In genomic region chr1:93686245-93686960, GRCm38 (mm10) we compare ENCODE assay signal across 8 mouse cellular contexts. TPM values are rescaled to one million over a fixed set of nuclear protein-coding genes. Genes with fewer than 3 reads are reported as not detected.
DNase-seq lines count a peak whose midpoint lies in the region; ATAC-seq and TF ChIP-seq lines count a peak whose summit lies in the region.

No protein-coding gene starts in this region.

- DNase-seq in brain, adult 2 months (ENCODE audit: low read depth, low spot score), result peak; percentile 79
- DNase-seq in kidney, postnatal 0 days (ENCODE audit: low spot score), result peak; percentile 85
- DNase-seq in natural killer cell, adult 2 months (ENCODE audit: low spot score in 2 of 2), result no peak

- peaks cover 8% of the 10 kb centered on the region; the same call in 1 of the 2 replicates for H3K9me3 ChIP-seq in E14TG2a.4 (ENCODE audit: low read length)
- H3K9me3 ChIP-seq in heart, embryonic 14.5 days (ENCODE audit: control insufficient read depth, low read length), result no peaks in the 10 kb centered on the region
- H3K9me3 ChIP-seq in kidney, postnatal 0 days (replicated peaks; ENCODE audit: low read length), result no peaks in the 10 kb centered on the region
- H3K9me3 ChIP-seq in liver, embryonic 15.5 days (replicated peaks), result no peaks in the 10 kb centered on the region
- H3K9me3 ChIP-seq in neural tube, embryonic 15.5 days (replicated peaks), result no peaks in the 10 kb centered on the region

- peaks cover 25% of the 10 kb centered on the region for H3K36me3 ChIP-seq in E14TG2a.4 (ENCODE audit: insufficient read depth, low read length)
- H3K36me3 ChIP-seq in heart, embryonic 14.5 days (ENCODE audit: control insufficient read depth, insufficient read depth, low read length), result peaks cover 22% of the 10 kb centered on the region
- H3K36me3 ChIP-seq in kidney, postnatal 0 days (ENCODE audit: insufficient read depth, low read length), result 0 out of 2 replicates have a peak, but pooled peaks cover 5% of the 10 kb centered on the region
- H3K36me3 ChIP-seq in liver, embryonic 15.5 days (replicated peaks), result no peaks in the 10 kb centered on the region
- no peaks in the 10 kb centered on the region for H3K36me3 ChIP-seq in neural tube, embryonic 15.5 days

- peaks cover 50% of the 10 kb centered on the region for H3K27me3 ChIP-seq in E14TG2a.4 (ENCODE audit: insufficient read depth, low read length)
- no peaks in the 10 kb centered on the region for H3K27me3 ChIP-seq in heart, embryonic 14.5 days (ENCODE audit: control insufficient read depth, insufficient read depth, low read length)
- no peaks in the 10 kb centered on the region for H3K27me3 ChIP-seq in kidney, postnatal 0 days (ENCODE audit: insufficient read depth, low read length)
- H3K27me3 ChIP-seq in liver, embryonic 15.5 days, result peaks cover 58% of the 10 kb centered on the region
- H3K27me3 ChIP-seq in neural tube, embryonic 15.5 days (replicated peaks), result no peaks in the 10 kb centered on the region; the same call in 1 of the 2 replicates

- peaks cover 35% of the 10 kb centered on the region for H3K4me1 ChIP-seq in E14TG2a.4 (replicated peaks; ENCODE audit: low read depth, low read length)
- peaks cover 14 to 15% of the 10 kb centered on the region in 2 experiments; a peak in 3 of 4 replicates for H3K4me1 ChIP-seq in heart, embryonic 14.5 days (ENCODE audit: control insufficient read depth in 2 of 2, insufficient read depth in 2 of 2, low read length in 2 of 2)
- H3K4me1 ChIP-seq in kidney, postnatal 0 days (replicated peaks; ENCODE audit: insufficient read depth, low read length), result no peaks in the 10 kb centered on the region; the same call in 1 of the 2 replicates
- H3K4me1 ChIP-seq in liver, embryonic 15.5 days (replicated peaks), result peaks cover 13% of the 10 kb centered on the region
- H3K4me1 ChIP-seq in neural tube, embryonic 15.5 days, result peaks cover 35% of the 10 kb centered on the region

- H3K9ac ChIP-seq in heart, embryonic 14.5 days (ENCODE audit: low read length), result peak overlapping the region; percentile 74
- peak overlapping the region; percentile 85 for H3K9ac ChIP-seq in kidney, postnatal 0 days (ENCODE audit: low read depth, low read length)
- no peak overlapping the region for H3K9ac ChIP-seq in liver, embryonic 15.5 days
- H3K9ac ChIP-seq in neural tube, embryonic 15.5 days (replicated peaks), result peak overlapping the region; percentile 72

- H3K4me3 ChIP-seq in E14TG2a.4 (replicated peaks; ENCODE audit: low read length), result peak overlapping the region; percentile 84
- peak overlapping the region; percentile 71 to 74 for H3K4me3 ChIP-seq in heart, embryonic 14.5 days (ENCODE audit: control insufficient read depth in 1 of 2, insufficient read depth in 1 of 2, low read depth in 1 of 2, low read length in 2 of 2)
- peak overlapping the region; percentile 54 for H3K4me3 ChIP-seq in kidney, postnatal 0 days (replicated peaks; ENCODE audit: low read depth, low read length)
- H3K4me3 ChIP-seq in liver, embryonic 15.5 days (replicated peaks), result peak overlapping the region; percentile 50
- H3K4me3 ChIP-seq in neural tube, embryonic 15.5 days (replicated peaks), result peak overlapping the region; percentile 62

- H3K27ac ChIP-seq in heart, embryonic 14.5 days (replicated peaks in 1 of 2; ENCODE audit: control insufficient read depth in 1 of 2, insufficient read depth in 1 of 2, low read depth in 2 of 2, low read length in 2 of 2), result peak overlapping the region in 1 of 2 experiments; percentile 46; a peak in 2 of 4 replicates
- peak overlapping the region; percentile 89 for H3K27ac ChIP-seq in kidney, postnatal 0 days
- H3K27ac ChIP-seq in liver, embryonic 15.5 days (replicated peaks), result no peak overlapping the region
- peak overlapping the region; percentile 78 for H3K27ac ChIP-seq in neural tube, embryonic 15.5 days (replicated peaks)

- H3K4me2 ChIP-seq in heart, embryonic 14.5 days (ENCODE audit: low read length), result peak overlapping the region; percentile 83
- H3K4me2 ChIP-seq in kidney, postnatal 0 days (ENCODE audit: low read length), result peak overlapping the region; percentile 95
- H3K4me2 ChIP-seq in liver, embryonic 15.5 days, result peak overlapping the region; percentile 67
- peak overlapping the region; percentile 78 for H3K4me2 ChIP-seq in neural tube, embryonic 15.5 days

- 0 out of 2 replicates have a peak, but pooled peaks have one; percentile 29 for ATAC-seq in erythroid progenitor cell, adult 5-6 weeks (replicated peaks; ENCODE audit: low FRiP score, poor library complexity, severe bottlenecking)
- peak; percentile 74; the same call in 1 of the 2 replicates for ATAC-seq in heart, embryonic 14.5 days (ENCODE audit: insufficient number of reproducible peaks, insufficient read depth, low FRiP score, low read depth)
- ATAC-seq in kidney, postnatal 0 days (replicated peaks; ENCODE audit: low FRiP score, low read depth), result peak; percentile 91
- peak; percentile 38; the same call in 1 of the 2 replicates for ATAC-seq in liver, embryonic 15.5 days (ENCODE audit: insufficient read depth)
- peak; percentile 91 for ATAC-seq in neural tube, embryonic 15.5 days (ENCODE audit: low FRiP score)

- WGBS in heart, embryonic 14.5 days, result 5% methylated on average over 51 of the region's 51 CpGs
- WGBS in kidney, postnatal 0 days, result 2% methylated on average over 51 of the region's 51 CpGs
- WGBS in liver, embryonic 15.5 days (ENCODE audit: insufficient replicate concordance), result 9% methylated on average over 51 of the region's 51 CpGs
- WGBS in neural tube, embryonic 15.5 days, result 1% methylated on average over 51 of the region's 51 CpGs

- TF ChIP-seq CTCF in E14TG2a.4 (conservative IDR thresholded peaks at IDR 0.05; ENCODE audit: low read length), result no peak
- peak; percentile 67 for TF ChIP-seq CTCF in kidney, postnatal 0 days (IDR thresholded peaks at IDR 0.05; ENCODE audit: low read depth)

RNA-seq across cellular contexts. Expression of gene Bok, which starts 0.9 kb away (rescaled TPM):
- not detected in 2 replicates for total RNA-seq in erythroid progenitor cell, adult 5-6 weeks (2015; ENCODE audit: low replicate concordance)
- total RNA-seq in erythroid progenitor cell, adult 5-6 weeks (2017; ENCODE audit: low replicate concordance), result not detected in 2 replicates
- 33.8 and 37.0 TPM in 2 replicates for polyA plus RNA-seq in heart, embryonic 14.5 days (2014; fragmentation: Nextera tagmentation; extraction: Ambion mirVana)
- polyA plus RNA-seq in kidney, postnatal 0 days (2015; fragmentation: Nextera tagmentation; extraction: Ambion mirVana), result 106 and 109 TPM in 2 replicates
- polyA plus RNA-seq in liver, embryonic 15.5 days (2015; fragmentation: Nextera tagmentation; extraction: Ambion mirVana), result 3.7 and 4.9 TPM in 2 replicates
- 86.3 and 86.6 TPM in 2 replicates for polyA plus RNA-seq in neural tube, embryonic 15.5 days (2015; fragmentation: Nextera tagmentation; extraction: Ambion mirVana)

RNA-seq across cellular contexts. Expression of gene Stk25, which starts 27.9 kb away (rescaled TPM):
- 28.5 and 36.5 TPM in 2 replicates for total RNA-seq in erythroid progenitor cell, adult 5-6 weeks (2015; ENCODE audit: low replicate concordance)
- total RNA-seq in erythroid progenitor cell, adult 5-6 weeks (2017; ENCODE audit: low replicate concordance), result 33.5 and 52.2 TPM in 2 replicates
- 154 and 164 TPM in 2 replicates for polyA plus RNA-seq in heart, embryonic 14.5 days (2014; fragmentation: Nextera tagmentation; extraction: Ambion mirVana)
- polyA plus RNA-seq in kidney, postnatal 0 days (2015; fragmentation: Nextera tagmentation; extraction: Ambion mirVana), result 174 TPM in 2 replicates
- 44.7 and 51.2 TPM in 2 replicates for polyA plus RNA-seq in liver, embryonic 15.5 days (2015; fragmentation: Nextera tagmentation; extraction: Ambion mirVana)
- 300 and 346 TPM in 2 replicates for polyA plus RNA-seq in neural tube, embryonic 15.5 days (2015; fragmentation: Nextera tagmentation; extraction: Ambion mirVana)

Comparison
In these comparisons a context has a peak if more than half of its experiments do, and no peak if none do; other contexts are left out.
1. DNase-seq: peak in brain, adult 2 months (single experiment) and kidney, postnatal 0 days (single experiment); none in natural killer cell, adult 2 months (0 of 2).
2. ATAC-seq: peak in every context shown above with its lines; median percentile 91 in kidney, postnatal 0 days; 91 in neural tube, embryonic 15.5 days; 74 in heart, embryonic 14.5 days; 38 in liver, embryonic 15.5 days; 29 in erythroid progenitor cell, adult 5-6 weeks.
3. Peak in every context shown above with its lines, with median percentiles within 50 percentile points of each other: H3K4me3 ChIP-seq and H3K4me2 ChIP-seq.